Mouse (Mus musculus): ENCODE measurements around the gene Peg10.

DNA sequence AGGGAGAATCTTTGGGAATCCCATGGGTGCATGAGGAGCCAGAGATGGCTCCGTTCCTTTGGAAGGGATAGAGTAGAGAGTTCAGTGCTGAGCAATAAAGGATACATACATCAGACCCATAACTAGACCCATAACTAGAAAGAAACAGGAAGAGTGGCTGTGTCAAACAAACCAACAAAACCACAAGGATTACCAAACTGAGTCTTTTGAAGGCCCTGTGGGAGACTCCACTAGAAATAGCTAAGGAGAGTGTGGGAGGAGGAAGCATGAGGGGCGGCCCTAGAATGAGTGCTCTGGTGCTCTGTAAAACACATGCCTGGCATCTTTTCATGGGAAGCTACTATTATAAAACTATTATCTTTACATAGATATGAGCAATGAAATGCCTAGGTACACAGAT, 18.8 kb upstream of the Peg10 start:
- TF ChIP-seq CTCF (IDR thresholded peaks at IDR 0.05; ENCODE audit: low read depth): no peak
- TF ChIP-seq EP300 (IDR thresholded peaks at IDR 0.05; ENCODE audit: low read depth): no peak

All from heart, postnatal 0 days (tissue).